Mouse (Mus musculus) testis, postnatal 14 days (tissue): ENCODE data around the gene Gm29609.
"Not testable (repeated sequence)": the region's sequence is repeated elsewhere in the genome, so short reads cannot be mapped to it uniquely, and the experiment has no call there.

Source experiments
- DNase-seq: peaks from one replicate; pipeline ENCODE4 v3.0.0; 2021; ENCODE audit warnings: low spot score

Gene Gm29609

DNA sequence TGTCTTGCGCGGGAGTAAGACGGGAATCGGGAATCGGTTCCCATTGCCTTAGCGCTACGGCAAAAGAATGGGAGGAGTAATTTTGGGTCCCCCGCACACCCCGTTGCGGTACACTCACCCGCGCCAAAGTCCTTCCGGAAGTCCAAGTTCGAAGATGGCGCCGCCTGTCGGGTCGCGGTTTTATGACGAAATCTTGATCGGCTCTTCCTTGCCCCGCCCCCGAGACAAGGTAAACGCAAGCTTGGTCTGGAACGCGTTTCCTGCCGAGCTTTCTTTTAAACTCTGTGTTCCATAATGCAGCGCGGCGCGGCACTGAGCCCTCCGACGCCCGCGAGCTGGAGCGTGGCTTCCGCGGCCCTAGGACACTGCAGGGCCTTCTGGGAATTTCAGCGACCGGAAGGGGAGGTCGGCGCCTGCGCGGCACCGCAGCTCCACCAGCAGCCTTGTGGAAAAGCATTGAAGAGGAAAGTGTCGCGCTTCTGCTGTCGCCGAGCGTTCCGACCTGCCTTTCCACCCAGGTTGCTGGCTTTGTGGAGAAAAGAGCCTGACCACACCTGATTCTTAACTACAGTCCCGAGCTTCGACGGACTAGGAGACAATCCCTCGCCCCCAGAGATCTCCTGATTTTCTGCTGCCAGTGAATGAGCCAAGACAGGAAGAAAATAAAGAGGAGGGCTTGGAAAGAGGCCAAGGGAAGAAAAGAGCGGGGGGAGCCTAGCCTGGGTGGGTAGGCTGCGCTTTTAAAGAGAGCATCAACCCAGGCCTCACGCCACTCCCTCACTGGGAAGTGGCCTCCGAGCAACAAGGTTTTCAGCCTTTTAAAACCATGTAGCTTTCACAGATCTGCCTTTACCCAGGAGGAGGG, at the start of gene Gm29609, which contains the start of gene Gtf3c2:
Gm29609 (minus strand) TSS at position 146 of the 865 bp plus-strand sequence.
Gtf3c2 (minus strand) TSS at position 379 of the 865 bp plus-strand sequence.
- DNase-seq: peak; percentile 94

DNA sequence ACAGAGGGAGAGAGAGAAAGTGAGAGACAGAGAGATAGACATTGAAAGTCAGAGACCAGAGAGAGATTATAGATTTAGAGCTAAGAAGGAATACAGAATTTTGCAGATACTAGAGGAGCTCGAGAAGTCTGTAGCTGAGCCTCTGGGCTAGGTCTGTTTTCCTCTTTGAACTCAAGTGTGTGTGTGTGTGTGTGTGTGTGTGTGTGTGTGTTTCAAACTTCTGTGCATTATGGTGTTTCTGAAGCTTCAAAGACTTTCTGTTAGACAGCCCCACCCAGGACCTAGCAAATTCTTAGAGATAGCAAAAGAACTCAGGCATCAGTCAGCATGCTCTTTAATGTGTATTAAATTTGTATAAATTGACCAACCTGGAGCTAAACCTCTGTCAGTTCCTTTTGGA, 46.9 kb upstream of the Gm29609 start:
- no peak for DNase-seq

DNA sequence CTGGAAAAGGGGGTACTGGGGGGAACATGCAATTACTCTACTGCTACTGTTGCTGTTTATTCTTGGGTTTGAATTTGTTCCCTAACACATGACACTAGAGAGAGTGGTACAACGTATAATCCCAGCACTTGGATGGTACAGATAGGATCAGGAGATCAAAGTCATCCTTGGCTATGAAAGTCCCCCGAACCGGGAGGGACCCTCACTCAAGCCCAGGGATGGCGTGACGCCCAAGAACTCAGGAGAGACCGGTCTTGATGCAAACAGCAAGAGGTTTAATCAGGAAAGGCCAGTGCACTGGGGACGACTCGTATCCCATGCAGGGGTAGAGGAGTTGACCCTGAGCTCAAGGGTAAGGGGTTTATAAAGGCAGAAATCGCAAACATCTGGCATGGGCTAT, 43.0 kb upstream of the Gm29609 start:
- DNase-seq: no peak

DNA sequence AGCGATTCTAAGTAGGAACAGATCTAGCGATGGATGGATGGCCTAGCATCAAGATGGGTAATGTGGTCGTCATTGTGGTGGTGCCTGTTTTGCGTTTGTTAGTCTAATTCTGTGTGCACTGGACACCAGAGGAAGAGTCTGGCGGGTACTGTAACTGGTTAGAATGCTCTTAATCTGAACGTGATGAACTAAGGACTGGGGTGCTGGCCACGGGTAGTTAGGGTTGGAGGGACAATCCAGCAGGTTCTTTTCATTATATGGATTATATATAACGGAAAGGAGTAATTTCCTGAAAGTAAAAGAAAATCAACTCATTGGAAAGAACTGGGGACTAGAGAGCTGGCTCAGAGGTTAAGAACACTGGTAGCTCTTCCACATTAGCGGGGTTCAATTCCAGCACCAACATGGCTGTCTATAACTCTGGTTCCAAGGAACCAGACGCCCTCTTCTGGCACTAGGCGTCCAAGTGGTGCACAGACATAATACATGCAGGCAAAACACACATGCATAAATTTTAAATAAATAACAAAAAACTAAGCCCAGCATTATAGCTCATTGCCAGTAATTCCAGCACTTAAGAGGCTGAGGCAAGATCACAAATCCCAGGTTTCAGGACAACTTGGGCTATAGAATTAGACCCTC, 41.7 kb upstream of the Gm29609 start:
- DNase-seq: no peak

DNA sequence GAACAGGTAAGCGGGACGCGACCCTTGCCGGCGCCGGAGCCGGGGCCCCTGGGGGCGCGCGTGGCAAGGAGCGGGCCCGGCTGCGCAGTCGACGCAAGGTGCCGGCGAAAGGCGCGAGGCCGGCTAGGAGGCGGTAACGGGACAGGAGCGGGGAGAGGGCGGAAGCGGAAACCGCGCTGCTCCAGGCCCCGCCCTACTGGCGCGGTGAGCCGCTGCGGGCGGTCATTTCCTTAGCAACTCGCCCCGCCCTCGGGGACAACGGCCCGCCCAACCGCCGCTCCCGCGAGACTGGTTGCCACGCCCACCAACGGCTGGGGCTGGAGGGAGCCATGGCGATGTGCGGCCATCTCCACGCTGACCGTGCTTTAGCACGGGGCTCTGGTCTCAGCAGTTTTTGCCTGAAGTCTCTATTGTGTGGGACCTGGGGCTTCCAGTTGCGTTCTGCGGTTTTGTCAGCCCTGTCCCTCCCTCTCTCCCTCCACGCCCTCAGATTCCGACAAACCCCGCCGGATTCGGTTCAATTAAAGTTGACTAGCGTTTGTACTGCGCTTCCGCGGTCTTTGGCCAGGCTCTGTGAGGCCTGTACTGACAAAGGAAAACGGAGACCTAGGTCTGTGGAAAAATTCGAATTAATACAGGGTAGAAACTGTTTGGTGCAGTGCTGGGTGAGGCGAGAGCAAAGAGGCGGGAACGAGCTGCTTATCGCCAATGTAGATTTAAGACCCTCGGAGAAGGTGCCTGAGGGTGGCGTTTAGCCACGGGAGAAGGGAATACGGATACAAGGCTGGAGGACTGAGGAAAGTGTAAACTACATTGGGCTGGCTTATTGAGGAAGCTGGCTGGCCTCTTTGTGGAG, 41.0 kb upstream of the Gm29609 start, which contains the start of gene Ppm1g:
Ppm1g (minus strand) TSS at position 240 of the 856 bp plus-strand sequence.
- DNase-seq: peak; percentile 97

DNA sequence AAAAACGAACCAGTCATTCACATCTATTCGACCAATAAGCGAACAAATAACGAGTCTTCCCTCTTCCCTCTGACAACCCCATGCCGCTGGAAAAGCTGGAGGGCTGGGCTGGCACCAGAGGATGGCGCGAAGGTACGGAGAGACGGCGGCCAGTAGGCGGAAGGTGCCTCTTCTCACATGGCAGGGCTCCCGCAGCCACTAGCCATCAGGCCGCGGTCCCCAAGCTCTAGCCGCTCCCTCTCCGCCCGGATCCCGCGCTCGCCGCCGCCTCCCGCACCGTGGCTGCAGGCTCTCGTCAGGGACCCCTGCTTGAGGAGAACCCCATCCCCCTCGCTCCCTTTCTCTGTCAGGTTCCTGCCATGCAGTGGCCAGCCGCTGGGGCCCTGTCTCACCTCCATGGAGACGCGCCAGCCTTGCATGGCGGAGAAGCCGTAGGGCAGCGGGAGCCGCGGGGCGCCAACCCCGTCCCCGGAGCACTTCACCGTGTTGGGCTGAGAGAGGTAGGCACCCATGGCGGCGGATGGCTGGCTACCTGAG, 40.3 kb upstream of the Gm29609 start:
- DNase-seq: no peak

DNA sequence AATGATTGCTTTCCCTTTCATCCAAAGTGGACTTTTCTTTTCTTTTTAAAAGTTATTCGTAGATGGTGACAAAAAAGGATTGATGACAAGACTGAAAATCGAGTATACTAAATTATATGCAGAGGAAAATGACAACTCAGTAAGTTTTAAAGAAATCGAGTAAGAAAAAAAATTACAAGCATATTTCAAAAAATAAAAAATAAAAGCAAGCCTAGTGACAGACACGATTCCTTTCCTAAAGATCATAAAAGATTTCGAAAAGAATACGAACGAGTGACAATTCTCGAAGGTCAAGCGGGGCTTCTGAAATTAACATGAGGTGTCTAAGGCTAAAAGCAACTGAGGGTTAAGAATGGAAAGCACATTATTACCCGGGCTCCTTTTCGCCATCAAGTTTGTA, 39.8 kb upstream of the Gm29609 start:
- DNase-seq: no peak

DNA sequence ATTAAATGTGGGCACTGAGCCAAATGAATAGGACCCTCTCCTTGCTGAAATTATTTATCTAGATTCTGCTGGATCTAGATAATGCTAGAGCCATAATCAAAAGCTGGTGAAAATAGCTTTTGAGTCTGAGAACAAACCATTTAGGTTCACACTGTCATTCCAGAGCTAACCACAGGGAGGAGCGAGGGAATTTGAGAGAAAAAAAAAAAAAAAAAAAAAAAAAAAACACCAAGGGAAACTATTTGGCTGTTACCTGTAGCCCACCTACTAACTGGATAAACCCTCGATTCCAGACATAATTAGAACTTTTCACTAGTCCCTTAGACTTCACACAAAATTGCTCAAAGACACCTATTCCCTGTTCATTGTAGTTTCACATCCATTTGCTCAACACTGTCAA, 39.4 kb upstream of the Gm29609 start:
- no peak for DNase-seq

DNA sequence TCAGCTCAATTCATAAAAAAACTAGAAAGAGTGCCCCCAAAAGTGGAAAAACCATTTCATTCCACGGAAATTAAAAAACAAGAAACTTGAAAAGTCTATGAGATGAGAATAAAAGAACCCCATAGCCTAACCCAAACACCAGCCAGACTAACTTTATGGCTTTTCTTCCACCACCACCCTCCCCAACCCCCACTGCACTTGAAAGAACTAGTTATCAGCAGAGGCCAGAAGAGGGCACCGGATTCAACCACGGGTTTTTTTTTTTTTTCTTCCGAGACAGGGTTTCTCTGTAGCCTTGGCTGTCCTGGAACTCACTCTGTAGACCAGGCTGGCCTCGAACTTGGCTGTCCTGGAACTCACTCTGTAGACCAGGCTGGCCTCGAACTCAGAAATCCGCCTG, 38.6 kb upstream of the Gm29609 start:
- no peak for DNase-seq

DNA sequence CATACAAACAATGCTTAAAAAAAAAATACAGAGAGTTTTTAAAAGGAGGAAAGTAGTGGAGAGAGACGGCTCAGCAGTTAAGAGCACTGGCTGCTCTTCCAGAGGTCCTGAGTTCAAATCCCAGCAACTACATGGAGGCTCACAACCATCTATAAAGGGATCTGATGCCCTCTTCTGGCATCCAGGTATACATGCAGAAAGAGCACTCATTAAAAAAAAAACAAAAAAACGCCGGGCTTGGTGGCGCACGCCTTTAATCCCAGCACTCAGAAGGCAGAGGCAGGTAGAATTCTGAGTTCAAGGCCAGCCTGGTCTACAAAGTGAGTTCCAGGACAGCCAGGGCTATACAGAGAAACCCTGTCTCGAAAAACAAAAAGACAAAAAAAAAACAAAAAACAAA, 36.8 kb upstream of the Gm29609 start:
- not testable (repeated sequence) for DNase-seq

DNA sequence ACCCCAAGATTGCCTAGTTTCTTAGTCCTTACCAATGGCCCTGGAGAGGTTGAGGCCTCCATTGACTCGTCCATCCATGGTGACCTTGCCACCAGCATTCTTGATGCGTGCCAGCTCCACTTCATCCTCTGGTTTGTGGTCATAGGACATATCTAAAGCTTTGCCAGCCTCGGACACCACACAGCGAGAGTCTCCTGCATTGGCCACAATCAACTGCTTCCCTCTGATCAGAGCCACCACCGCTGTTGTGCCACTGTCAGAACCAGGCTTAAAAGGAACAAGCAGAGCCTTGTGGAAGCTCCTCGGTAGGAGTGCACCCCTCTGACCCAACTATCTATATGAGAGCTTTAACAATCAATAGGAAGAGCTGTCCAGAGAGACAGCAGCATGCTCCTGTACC, 24.7 kb upstream of the Gm29609 start:
- no peak for DNase-seq

DNA sequence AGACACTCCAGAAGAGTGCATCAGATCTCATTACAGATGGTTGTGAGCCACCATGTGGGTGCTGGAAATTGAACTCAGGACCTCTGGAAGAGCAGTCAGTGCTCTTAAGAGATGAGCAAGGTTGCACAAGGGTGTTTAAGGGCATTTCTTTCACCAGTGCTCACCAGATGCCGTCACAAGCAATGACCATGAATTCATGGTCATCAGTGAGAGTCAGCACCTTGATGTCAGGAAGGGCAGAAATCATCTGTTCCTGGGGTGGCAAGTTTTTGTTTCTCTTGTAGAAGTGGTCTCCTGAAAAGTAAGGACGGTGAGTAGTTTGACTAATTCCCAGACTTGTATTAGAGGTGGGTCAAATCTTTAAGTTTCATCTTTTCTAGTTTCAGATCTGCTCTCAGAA, 24.2 kb upstream of the Gm29609 start:
- DNase-seq: no peak

DNA sequence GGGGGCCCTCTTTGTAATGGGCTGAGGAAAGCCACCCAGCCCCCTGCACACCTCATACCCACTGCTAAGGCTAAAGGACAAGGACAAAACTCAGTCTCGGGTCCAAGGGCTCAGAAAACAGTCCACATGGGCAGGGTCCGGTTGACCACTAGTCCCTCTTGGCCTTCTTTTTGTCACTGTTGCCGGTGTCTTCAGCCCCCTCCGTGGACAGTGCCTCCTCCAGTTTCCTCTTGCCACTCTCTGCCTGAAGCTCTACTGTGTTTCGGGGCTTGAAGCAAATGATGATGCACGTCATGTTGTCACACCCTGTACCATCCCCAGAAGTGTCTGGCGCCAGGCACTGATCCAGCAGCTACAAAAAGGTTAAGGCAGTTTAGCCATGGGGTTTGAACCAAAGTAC, 23.2 kb upstream of the Gm29609 start:
- no peak for DNase-seq

DNA sequence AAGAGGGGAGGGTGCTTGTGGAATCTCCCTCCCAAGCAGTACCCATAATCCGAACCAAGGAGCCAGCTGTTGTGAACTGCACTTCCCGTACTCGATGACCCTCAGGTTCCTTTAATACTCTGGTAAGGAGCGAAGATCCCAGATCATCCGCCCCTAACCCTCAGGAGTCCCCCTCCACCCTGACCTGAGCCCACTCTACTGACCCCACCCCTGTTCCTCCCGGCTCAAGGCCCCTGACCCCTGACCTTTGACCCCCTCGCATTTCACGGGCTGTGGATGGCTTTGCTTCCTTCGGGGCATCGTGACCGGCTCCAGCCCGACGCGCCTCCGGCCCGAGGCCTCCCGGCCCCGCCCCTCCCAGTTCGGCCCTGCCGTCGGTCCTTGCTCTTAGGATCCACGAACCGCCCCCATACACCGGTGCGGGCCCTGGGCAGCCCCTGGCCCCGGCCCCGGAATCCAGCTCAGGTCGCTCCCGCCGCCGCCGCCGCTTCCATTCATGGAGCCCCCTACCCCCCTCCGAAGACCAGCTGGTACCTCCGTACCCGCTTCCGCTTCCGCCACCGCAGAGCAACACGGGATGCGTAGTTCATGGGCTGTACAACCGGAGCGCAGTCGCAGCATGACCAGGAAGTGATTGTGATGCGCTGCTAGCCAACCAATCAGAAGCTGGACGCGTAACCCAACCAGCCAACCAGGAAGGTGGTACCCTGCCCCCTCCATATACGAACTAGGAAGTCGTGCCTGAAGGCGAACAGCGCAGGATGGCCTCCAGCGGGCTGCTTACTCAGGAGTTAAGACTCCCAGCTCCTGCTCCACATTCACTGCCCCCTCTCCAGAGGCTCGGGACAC, 22.3 kb upstream of the Gm29609 start, which contains the start of gene Zfp513:
Zfp513 (minus strand) TSS at position 562 of the 849 bp plus-strand sequence.
- peak; percentile 97 for DNase-seq

DNA sequence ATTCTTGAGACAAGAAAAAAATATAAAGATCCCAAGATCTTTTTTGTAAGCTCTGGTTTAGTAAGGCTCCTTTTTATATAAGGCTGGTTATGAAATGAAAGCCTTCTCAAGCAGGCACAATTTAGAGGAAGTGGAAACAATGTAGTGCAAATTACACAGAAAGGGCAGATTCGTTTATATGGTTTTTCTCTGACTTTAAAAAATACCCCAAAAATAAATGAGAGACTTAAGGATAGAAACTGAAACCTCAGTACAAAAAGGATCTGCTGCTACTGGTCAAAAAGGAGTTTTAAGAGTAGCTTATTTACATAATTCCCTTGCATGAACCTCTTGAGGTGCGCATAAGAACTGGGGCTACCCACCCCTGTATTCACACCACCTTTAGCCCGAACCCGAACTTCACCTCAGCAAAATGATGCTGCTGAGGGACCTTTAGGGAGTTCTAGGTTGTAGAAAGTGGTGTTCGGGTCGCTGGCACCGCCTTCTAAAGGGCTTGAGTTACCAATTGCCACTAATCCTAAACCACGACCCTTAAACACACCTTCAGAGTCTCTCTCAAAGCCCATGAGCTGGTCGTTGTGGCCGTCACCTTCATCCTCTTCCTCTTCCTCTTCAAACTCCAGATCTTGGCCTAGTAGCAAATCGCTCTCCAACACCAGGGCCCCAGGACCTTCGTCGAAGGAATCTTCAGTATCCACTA, 21.5 kb upstream of the Gm29609 start:
- no peak for DNase-seq

DNA sequence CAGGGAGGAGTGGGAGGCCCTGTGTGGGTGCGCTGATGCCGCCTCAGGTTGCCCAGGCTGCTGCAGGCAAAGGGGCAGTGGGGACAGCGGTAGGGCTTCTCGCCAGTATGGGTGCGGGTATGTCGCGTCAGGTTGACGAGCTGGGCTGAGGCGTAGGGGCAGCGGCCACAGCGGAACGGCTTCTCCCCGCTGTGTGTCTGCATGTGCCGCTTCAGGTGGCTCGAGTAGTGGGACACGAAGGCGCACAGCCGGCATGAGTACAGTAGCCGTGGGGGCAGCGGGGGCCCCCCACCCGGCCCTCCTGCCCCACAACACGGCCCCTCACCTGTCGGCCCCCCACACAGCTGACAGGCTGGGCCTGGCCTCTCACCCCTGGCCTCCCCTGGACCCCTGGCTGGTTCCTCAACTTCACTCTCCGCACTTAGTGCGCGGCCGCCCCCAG, 20.6 kb upstream of the Gm29609 start:
- no peak for DNase-seq

DNA sequence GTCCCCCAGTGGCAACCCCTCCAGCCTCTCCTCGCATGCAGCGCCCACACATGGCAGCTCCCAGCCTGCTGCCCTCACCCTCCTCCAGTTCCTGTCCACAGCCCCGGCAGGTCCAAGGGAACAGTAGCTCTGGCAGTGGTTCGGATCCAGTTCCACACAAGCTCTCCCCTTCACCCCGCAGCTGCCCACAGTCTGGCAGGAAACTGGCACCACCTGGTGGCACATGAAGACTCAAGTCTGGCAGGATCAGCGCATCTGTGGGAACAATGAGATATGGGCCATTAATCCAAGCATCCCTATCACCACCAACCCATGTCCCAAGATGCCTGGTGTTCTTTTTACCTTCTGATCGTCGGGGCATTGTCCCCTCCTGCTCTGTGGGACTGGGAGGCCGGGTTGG, 20.2 kb upstream of the Gm29609 start:
- DNase-seq: no peak

DNA sequence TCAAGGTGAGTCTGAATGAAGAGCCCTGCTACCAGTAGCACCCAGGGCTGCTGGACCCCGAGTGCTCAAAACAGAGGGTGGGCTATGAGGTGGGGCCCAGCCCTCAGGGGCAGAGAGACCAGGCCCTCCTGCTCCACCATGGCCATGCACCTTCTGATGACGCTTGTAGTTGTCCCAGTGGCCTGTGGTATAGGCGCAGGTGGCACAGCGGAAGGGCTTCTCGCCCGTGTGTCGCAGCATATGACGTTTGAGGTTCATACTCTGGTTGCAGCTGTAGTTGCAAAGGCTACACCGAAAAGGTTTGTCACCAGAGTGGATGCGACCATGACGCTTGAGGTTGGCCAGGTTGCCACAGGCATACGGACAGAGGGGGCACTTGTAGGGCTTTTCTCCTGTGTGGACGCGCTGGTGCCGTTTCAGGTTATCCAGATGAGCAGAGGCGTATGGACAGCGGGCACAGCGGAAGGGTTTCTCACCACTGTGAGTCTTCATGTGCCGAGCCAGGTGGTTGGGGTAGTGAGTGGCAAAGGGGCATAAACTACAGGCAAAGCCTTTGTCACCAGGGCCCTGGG, 19.7 kb upstream of the Gm29609 start:
- DNase-seq: no peak

DNA sequence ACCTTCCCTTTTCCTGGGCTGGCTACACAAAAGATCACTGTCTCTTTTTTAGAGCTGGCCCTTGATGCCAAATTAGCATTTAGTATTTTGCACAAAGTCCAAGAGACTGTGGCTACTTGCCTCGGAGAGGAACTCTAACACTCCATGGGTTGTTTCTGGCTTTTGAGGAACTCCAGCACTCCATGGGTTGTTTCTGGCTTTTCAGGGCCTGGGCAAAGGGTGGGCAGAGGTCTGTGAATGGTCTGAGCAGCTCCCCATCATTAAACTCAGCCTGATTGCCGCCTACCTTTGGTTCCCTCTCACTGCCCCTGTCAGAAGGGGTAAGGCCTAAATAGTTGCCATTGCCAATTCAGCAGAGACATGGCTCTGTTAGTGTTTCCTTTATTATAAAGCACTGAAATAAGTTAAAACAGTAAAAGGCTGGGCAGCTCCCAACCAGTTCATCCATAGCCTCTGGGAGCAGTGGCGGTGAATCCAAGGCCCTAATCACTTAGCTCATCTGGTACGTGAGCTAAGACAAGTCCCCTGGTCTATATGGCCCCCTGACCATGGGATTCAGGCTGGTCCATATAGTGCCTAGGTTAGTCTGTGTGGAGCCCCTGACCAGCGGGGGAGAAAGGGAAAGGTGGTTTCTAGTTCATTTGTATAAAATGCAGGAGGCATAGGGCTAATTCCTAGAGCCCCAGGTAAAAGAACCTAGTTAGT, 19.1 kb upstream of the Gm29609 start:
- DNase-seq: no peak
